Mouse (Mus musculus): ENCODE measurements around the gene Maea.

Maea gene

GRCm38 (mm10) chr5:33352273-33352645 is 16.9 kb downstream of the Maea start:
- intact Hi-C loops (cut with DNase I): no loop called here

- intact Hi-C loops (cut with DNase I): no loop called here
Measured at GRCm38 (mm10) chr5:33353011-33353410, 17.7 kb downstream of the Maea start.

GRCm38 (mm10) chr5:33357494-33357893 is 22.2 kb downstream of the Maea start:
- intact Hi-C loops (cut with DNase I): no loop called here

GRCm38 (mm10) chr5:33358467-33358866 is 23.2 kb downstream of the Maea start:
- intact Hi-C loops (cut with DNase I): no loop called here

- intact Hi-C loops (cut with DNase I): no loop called here
Measured at GRCm38 (mm10) chr5:33363263-33363662, 28.0 kb downstream of the Maea start.

- intact Hi-C loops (cut with DNase I): no loop called here
Measured at GRCm38 (mm10) chr5:33368651-33369050, 33.3 kb downstream of the Maea start.

- intact Hi-C loops (cut with DNase I): loop anchor here (5.0 kb wide), 1 partner anchor 164 kb away; no protein-coding TSS in a partner anchor
Measured at GRCm38 (mm10) chr5:33371137-33371536, 35.8 kb downstream of the Maea start.

- intact Hi-C loops (cut with DNase I): loop anchor here (5.0 kb wide), 1 partner anchor 164 kb away; no protein-coding TSS in a partner anchor
Measured at GRCm38 (mm10) chr5:33371668-33372067, 36.4 kb downstream of the Maea start.

GRCm38 (mm10) chr5:33372331-33373038 is 37.2 kb downstream of the Maea start:
- intact Hi-C loops (cut with DNase I): loop anchor here (5.0 kb wide), 1 partner anchor 165 kb away; no protein-coding TSS in a partner anchor

GRCm38 (mm10) chr5:33377176-33377575 is 41.9 kb downstream of the Maea start:
- intact Hi-C loops (cut with DNase I): loop anchor here (5.0 kb wide), 1 partner anchor 40 kb away; the partner anchor contains the start of gene Maea

GRCm38 (mm10) chr5:33377801-33378301 is 42.5 kb downstream of the Maea start:
- intact Hi-C loops (cut with DNase I): loop anchor here (2.0 to 5.0 kb wide), 2 partner anchors 41 to 103 kb away; partner anchors contain the start of genes Ctbp1 and Maea

GRCm38 (mm10) chr5:33378302-33378854 is 43.1 kb downstream of the Maea start, which contains the start of gene Uvssa:
TSS of gene Uvssa (plus strand) at chr5:33378549.
- intact Hi-C loops (cut with DNase I): loop anchor here (2.0 to 5.0 kb wide), 2 partner anchors 41 to 104 kb away; partner anchors contain the start of genes Ctbp1 and Maea

- intact Hi-C loops (cut with DNase I): no loop called here
Measured at GRCm38 (mm10) chr5:33387550-33387949, 52.2 kb downstream of the Maea start.

- intact Hi-C loops (cut with DNase I): loop anchor here (1.0 to 5.0 kb wide), 2 partner anchors 48 to 102 kb away; no protein-coding TSS in a partner anchor
Measured at GRCm38 (mm10) chr5:33393803-33394202, 58.5 kb downstream of the Maea start.

GRCm38 (mm10) chr5:33395693-33396092 is 60.4 kb downstream of the Maea start:
- intact Hi-C loops (cut with DNase I): loop anchor here (5.0 kb wide), 1 partner anchor 192 kb away; no protein-coding TSS in a partner anchor

- intact Hi-C loops (cut with DNase I): loop anchor here (5.0 kb wide), 1 partner anchor 190 kb away; no protein-coding TSS in a partner anchor
Measured at GRCm38 (mm10) chr5:33396828-33397227, 61.5 kb downstream of the Maea start.

GRCm38 (mm10) chr5:33400819-33401218 is 65.5 kb downstream of the Maea start:
- intact Hi-C loops (cut with DNase I): no loop called here

GRCm38 (mm10) chr5:33420313-33420712 is 85.0 kb downstream of the Maea start:
- intact Hi-C loops (cut with DNase I): no loop called here

Measured in adrenal gland (tissue).